Mouse (Mus musculus) Muller cell, postnatal 12 days (primary cell): ENCODE data around the gene Qpctl.
"Not testable (repeated sequence)": the region's sequence is repeated elsewhere in the genome, so short reads cannot be mapped to it uniquely, and the experiment has no call there.

Experiments used
- DNase-seq: peaks from one replicate; pipeline ENCODE4 v3.0.0-alpha.2; 2015; ENCODE audit errors: inconsistent ontology term

Gene Qpctl

GRCm38 (mm10) chr7:19163752-19164151 lies 14.7 kb upstream of the Qpctl start:
- no peak for DNase-seq

GRCm38 (mm10) chr7:19162928-19163327 lies 13.8 kb upstream of the Qpctl start:
- no peak for DNase-seq

- DNase-seq = peak; percentile 55
These were observed 11.0 kb upstream of the Qpctl start for GRCm38 (mm10) chr7:19160115-19160514.

GRCm38 (mm10) chr7:19159411-19159810 lies 10.3 kb upstream of the Qpctl start:
- DNase-seq = no peak

- DNase-seq = no peak
These were observed 9.5 kb upstream of the Qpctl start for GRCm38 (mm10) chr7:19158601-19159000.

- DNase-seq = peak; percentile 86
These were observed 8.2 kb upstream of the Qpctl start for GRCm38 (mm10) chr7:19157160-19157800.

GRCm38 (mm10) chr7:19155825-19156475 lies 6.9 kb upstream of the Qpctl start:
- DNase-seq = peak; percentile 44

GRCm38 (mm10) chr7:19154796-19155195 lies 5.7 kb upstream of the Qpctl start:
- DNase-seq = no peak

- DNase-seq = not testable (repeated sequence)
These were observed 2.0 kb upstream of the Qpctl start for GRCm38 (mm10) chr7:19151121-19151520.

GRCm38 (mm10) chr7:19149626-19150025 lies 535 bp upstream of the Qpctl start, which contains the start of gene Snrpd2:
Gene Snrpd2 (plus strand): TSS chr7:19149722.
- peak; percentile 97 for DNase-seq

- DNase-seq = no peak
These were observed 764 bp downstream of the Qpctl start for GRCm38 (mm10) chr7:19148180-19148874.

GRCm38 (mm10) chr7:19147497-19148045 lies 1.5 kb downstream of the Qpctl start:
- peak; percentile 13 for DNase-seq

- no peak for DNase-seq
These were observed 2.3 kb downstream of the Qpctl start for GRCm38 (mm10) chr7:19146793-19147192.

GRCm38 (mm10) chr7:19137380-19137779 lies 11.7 kb downstream of the Qpctl start:
- peak; percentile 59 for DNase-seq

- DNase-seq = no peak
These were observed 12.3 kb downstream of the Qpctl start for GRCm38 (mm10) chr7:19136673-19137334.

- DNase-seq = no peak
These were observed 12.9 kb downstream of the Qpctl start for GRCm38 (mm10) chr7:19136168-19136567.

GRCm38 (mm10) chr7:19131324-19131848 lies 17.7 kb downstream of the Qpctl start:
- peak; percentile 99 for DNase-seq

GRCm38 (mm10) chr7:19130657-19131056 lies 18.4 kb downstream of the Qpctl start:
- DNase-seq = no peak

- DNase-seq = no peak
These were observed 19.7 kb downstream of the Qpctl start for GRCm38 (mm10) chr7:19129396-19129795.

- DNase-seq = no peak
These were observed 21.3 kb downstream of the Qpctl start for GRCm38 (mm10) chr7:19127744-19128143.

GRCm38 (mm10) chr7:19124713-19125112 lies 24.4 kb downstream of the Qpctl start:
- DNase-seq = no peak

- DNase-seq = no peak
These were observed 27.4 kb downstream of the Qpctl start for GRCm38 (mm10) chr7:19121686-19122085.
